Mouse (Mus musculus): ENCODE results near the gene Eif1ad. TPM values are rescaled to one million over a fixed set of nuclear protein-coding genes. Genes with fewer than 3 reads are reported as not detected.

Eif1ad gene
- polyA plus RNA-seq (2012; rRNA removed; ENCODE audit: low replicate concordance): 22.1 and 39.9 TPM in 2 replicates

DNA sequence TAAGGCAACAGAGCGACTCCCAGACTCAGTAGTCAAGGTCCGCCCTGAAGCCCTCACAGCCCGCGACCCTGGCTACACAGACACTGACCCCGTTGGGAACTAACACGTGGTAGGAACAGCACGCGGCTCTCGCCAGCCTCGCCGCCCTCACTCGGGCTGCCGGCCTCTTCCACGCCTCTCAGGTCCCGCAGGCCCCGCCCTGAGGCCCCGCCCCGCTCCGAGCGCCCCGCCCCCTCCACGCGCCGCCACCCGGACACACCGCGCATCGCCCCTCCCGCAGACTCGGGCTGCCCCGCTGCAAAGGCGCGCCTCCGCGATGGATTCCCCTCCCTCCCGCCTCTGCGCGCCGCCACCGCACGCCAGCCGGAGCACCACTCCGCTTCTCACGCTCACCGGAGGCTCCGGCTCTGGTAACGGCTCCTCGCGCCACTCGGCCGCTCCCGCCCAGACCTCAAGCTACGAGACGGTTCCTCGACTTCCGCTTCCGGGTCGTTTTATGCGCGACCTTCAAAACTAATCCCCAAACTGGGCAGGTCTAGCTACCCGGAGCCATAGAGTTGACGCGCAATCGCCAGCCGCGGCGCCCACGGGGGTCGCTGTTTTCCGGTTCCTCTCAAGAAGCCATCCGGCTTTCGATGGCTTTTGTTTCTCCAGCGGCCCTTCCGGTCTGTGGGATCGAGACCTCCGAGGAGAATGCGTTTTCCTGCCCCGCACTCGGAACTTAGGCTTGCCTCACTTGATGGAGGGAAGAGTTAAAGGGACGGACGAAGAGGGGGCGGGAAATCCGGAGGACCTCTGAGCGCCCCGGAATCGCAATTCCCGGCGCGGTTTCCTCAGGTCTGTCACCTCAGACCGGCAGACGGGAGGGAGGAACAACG, at the start of gene Eif1ad:
Eif1ad (plus strand) TSS at position 567 of the 878 bp plus-strand sequence.

GRCm38 (mm10) chr19:5335441-5335840, 31.1 kb upstream of the Eif1ad start, which contains the start of gene Catsper1:
Gene Catsper1 (plus strand): TSS chr19:5335741.

DNA sequence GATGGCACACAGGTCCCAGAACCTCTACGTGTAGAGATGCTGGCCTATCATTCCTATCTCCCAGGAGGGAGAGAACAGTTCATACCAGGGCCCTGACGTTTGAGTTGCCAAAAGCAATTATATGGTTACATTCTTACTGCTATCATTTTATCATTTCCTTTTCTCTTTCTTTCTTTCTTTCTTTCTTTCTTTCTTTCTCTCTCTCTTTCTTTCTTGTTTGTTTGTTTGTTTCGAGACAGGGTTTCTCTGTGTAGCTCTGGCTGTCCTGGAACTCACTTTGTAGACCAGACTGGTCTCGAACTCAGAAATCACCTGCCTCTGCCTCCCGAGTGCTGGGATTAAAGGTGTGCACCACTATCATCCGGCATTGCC, 17.1 kb upstream of the Eif1ad start, which contains the start of gene Cst6:
Cst6 (minus strand) TSS at position 73 of the 372 bp plus-strand sequence.

DNA sequence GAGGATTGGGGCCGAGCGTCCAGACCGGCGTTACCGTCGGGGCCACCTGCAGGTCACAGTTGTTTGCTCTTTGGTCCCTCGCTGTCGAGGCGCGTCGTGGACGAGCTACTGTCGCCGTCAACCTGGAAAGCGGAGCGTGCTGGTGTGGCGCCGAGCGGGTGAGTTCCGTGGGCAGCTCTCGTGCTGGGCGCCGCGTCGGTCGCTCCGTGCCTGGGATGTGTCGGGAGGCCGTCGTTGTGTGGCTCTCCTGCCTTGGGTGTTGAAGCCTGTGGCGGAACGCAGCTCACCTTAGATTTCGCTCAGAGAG, 465 bp downstream of the Eif1ad start, which contains the start of gene Banf1:
Banf1 (minus strand) TSS at position 116 of the 307 bp plus-strand sequence.

GRCm38 (mm10) chr19:5388588-5389242, 22.2 kb downstream of the Eif1ad start, which contains the start of gene Sart1:
Gene Sart1 (minus strand): TSS chr19:5388703.

DNA sequence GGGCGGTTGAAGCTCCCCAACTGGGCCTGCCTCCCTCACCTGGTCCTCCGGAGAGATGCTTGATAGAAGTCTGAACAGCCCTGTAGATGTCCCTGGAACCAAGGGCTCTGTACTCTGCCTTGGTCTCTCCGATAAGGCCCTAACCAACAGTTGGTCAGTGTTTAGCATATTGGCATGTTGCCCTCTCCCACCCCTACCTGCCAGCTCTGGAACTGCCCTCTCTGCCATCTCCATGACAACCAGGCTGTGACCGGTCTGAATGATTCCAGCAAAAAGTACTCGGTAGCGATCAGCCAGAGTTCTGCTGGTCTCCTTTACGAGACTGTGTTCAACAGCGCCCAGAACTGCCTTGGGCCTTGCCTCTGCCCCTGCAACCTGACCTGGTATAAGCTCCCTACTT, 35.8 kb downstream of the Eif1ad start, which contains the start of gene Tsga10ip:
Tsga10ip (minus strand) TSS at position 234 of the 400 bp plus-strand sequence.

Other genes with a start within 250 kb of the Eif1ad start
- 23.5 and 24.1 TPM in 2 replicates for gene Klc2, start 248.2 kb upstream of the Eif1ad start, polyA plus RNA-seq (2012; rRNA removed; ENCODE audit: low replicate concordance)
- 6.7 and 7.8 TPM in 2 replicates for gene Pacs1, start 93.6 kb upstream of the Eif1ad start, polyA plus RNA-seq (2012; rRNA removed; ENCODE audit: low replicate concordance)
- gene Sf3b2, start 71.3 kb upstream of the Eif1ad start, polyA plus RNA-seq (2012; rRNA removed; ENCODE audit: low replicate concordance): 86.5 and 99.5 TPM in 2 replicates
- 0.08 TPM in 1 of 2 replicates, not detected in the other for gene Gal3st3, start 68.4 kb upstream of the Eif1ad start, polyA plus RNA-seq (2012; rRNA removed; ENCODE audit: low replicate concordance)
- gene Catsper1, start 31.0 kb upstream of the Eif1ad start, polyA plus RNA-seq (2012; rRNA removed; ENCODE audit: low replicate concordance): not detected in 2 replicates
- gene Cst6, start 17.2 kb upstream of the Eif1ad start, polyA plus RNA-seq (2012; rRNA removed; ENCODE audit: low replicate concordance): 775 and 1,382 TPM in 2 replicates
- gene Banf1, start 427 bp downstream of the Eif1ad start, polyA plus RNA-seq (2012; rRNA removed; ENCODE audit: low replicate concordance): 134 and 143 TPM in 2 replicates
- 4.2 and 12.1 TPM in 2 replicates for gene Sart1, start 22.0 kb downstream of the Eif1ad start, polyA plus RNA-seq (2012; rRNA removed; ENCODE audit: low replicate concordance)
- 0.38 and 5.1 TPM in 2 replicates for gene Tsga10ip, start 35.8 kb downstream of the Eif1ad start, polyA plus RNA-seq (2012; rRNA removed; ENCODE audit: low replicate concordance)
- 75.9 and 95.8 TPM in 2 replicates for gene Drap1, start 58.2 kb downstream of the Eif1ad start, polyA plus RNA-seq (2012; rRNA removed; ENCODE audit: low replicate concordance)
- gene AI837181, start 58.4 kb downstream of the Eif1ad start, polyA plus RNA-seq (2012; rRNA removed; ENCODE audit: low replicate concordance): 53.5 and 90.2 TPM in 2 replicates
- gene Fosl1, start 80.8 kb downstream of the Eif1ad start, polyA plus RNA-seq (2012; rRNA removed; ENCODE audit: low replicate concordance): 0.43 and 3.2 TPM in 2 replicates
- 3.0 and 4.1 TPM in 2 replicates for gene Ccdc85b, start 91.2 kb downstream of the Eif1ad start, polyA plus RNA-seq (2012; rRNA removed; ENCODE audit: low replicate concordance)
- 77.1 and 157 TPM in 2 replicates for gene Fibp, start 93.9 kb downstream of the Eif1ad start, polyA plus RNA-seq (2012; rRNA removed; ENCODE audit: low replicate concordance)
- gene Ctsw, start 101.8 kb downstream of the Eif1ad start, polyA plus RNA-seq (2012; rRNA removed; ENCODE audit: low replicate concordance): 3.0 and 8.9 TPM in 2 replicates
- 24.2 and 26.7 TPM in 2 replicates for gene Efemp2, start 107.2 kb downstream of the Eif1ad start, polyA plus RNA-seq (2012; rRNA removed; ENCODE audit: low replicate concordance)
- gene Mus81, start 121.7 kb downstream of the Eif1ad start, polyA plus RNA-seq (2012; rRNA removed; ENCODE audit: low replicate concordance): 24.4 and 30.3 TPM in 2 replicates
- gene Cfl1, start 123.7 kb downstream of the Eif1ad start, polyA plus RNA-seq (2012; rRNA removed; ENCODE audit: low replicate concordance): 354 and 628 TPM in 2 replicates
- gene 1700020D05Rik, start 137.0 kb downstream of the Eif1ad start, polyA plus RNA-seq (2012; rRNA removed; ENCODE audit: low replicate concordance): 0.19 TPM in 1 of 2 replicates, not detected in the other
- gene Snx32, start 143.8 kb downstream of the Eif1ad start, polyA plus RNA-seq (2012; rRNA removed; ENCODE audit: low replicate concordance): 2.3 and 3.4 TPM in 2 replicates
- gene Ovol1, start 193.9 kb downstream of the Eif1ad start, polyA plus RNA-seq (2012; rRNA removed; ENCODE audit: low replicate concordance): 50.7 and 55.8 TPM in 2 replicates
- 27.3 and 37.3 TPM in 2 replicates for gene Ap5b1, start 201.3 kb downstream of the Eif1ad start, polyA plus RNA-seq (2012; rRNA removed; ENCODE audit: low replicate concordance)
- gene Rnaseh2c, start 235.1 kb downstream of the Eif1ad start, polyA plus RNA-seq (2012; rRNA removed; ENCODE audit: low replicate concordance): 55.0 and 64.6 TPM in 2 replicates
- gene Kat5, start 243.5 kb downstream of the Eif1ad start, polyA plus RNA-seq (2012; rRNA removed; ENCODE audit: low replicate concordance): 28.1 and 29.4 TPM in 2 replicates